Mouse (Mus musculus): ENCODE data around the gene Coro6. TPM values are rescaled to one million over a fixed set of nuclear protein-coding genes. Genes with fewer than 3 reads are reported as not detected.

Coro6 gene
- total RNA-seq, 2 experiments from 2014 or later = 140 to 181 TPM

Other genes starting within 250 kb of the Coro6 start
- 10 to 100 TPM; 39.4 to 43.4 TPM for gene Ssh2, start 246.1 kb upstream of the Coro6 start, total RNA-seq (2021)
- 1 to 10 TPM; 7.3 to 8.3 TPM for gene Ankrd13b, start 27.3 kb downstream of the Coro6 start, total RNA-seq (2021)
- 10 to 100 TPM; 23.9 to 25.5 TPM for gene Git1, start 31.2 kb downstream of the Coro6 start, total RNA-seq (2021)
- under 1 TPM; 0.28 to 0.52 TPM for gene Abhd15, start 52.7 kb downstream of the Coro6 start, total RNA-seq (2021)
- gene Trp53i13, start 53.6 kb downstream of the Coro6 start, total RNA-seq (2021) = 1 to 10 TPM; 2.9 to 3.6 TPM
- gene Gm10392, start 56.8 kb downstream of the Coro6 start, total RNA-seq (2021) = not detected
- gene Taok1, start 145.4 kb downstream of the Coro6 start, total RNA-seq (2021) = 10 to 100 TPM; 33.7 to 36.4 TPM
- 10 to 100 TPM; 31.2 to 35.4 TPM for gene Nufip2, start 223.7 kb downstream of the Coro6 start, total RNA-seq (2021)

Measured in gastrocnemius, postnatal 36 days (tissue).